Mouse (Mus musculus) liver, embryonic 14.5 days (tissue): ENCODE measurements around the gene Clp1.

Source experiments
- CTCF ChIP-seq: IDR thresholded peaks from 2 replicates; pipeline ENCODE4 v1.5.1; 2016; ENCODE audit warnings: antibody characterized with exemption, low read depth, control low read depth
- EP300 ChIP-seq: IDR thresholded peaks from 2 replicates; pipeline ENCODE4 v1.6.1; 2016; ENCODE audit warnings: antibody characterized with exemption, low read depth

DNA sequence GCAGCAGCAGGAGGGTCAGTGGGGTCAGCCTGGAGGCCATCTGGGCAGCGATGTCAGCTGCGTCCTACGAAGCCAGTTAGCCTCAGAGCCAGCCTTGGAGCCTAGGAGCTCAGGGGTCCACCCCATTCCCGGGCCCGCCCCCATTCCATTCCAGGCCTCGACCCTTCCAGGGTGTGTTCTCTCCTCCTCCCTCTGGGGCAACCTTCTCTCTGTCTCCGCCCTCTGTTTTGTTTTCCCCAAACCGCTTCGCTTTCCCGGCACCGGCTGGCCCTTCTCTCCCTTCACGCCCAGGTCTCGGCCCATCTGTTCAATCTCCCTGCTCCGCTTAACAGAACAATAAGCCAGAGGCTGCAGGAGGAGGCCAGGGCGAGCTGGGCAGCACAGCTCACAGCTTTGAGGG is 47.6 kb upstream of the Clp1 start:
- TF ChIP-seq EP300 (no peak), CTCF (no peak)
